12 mouse cellular contexts compared by ENCODE assay signal in the genomic region with DNA sequence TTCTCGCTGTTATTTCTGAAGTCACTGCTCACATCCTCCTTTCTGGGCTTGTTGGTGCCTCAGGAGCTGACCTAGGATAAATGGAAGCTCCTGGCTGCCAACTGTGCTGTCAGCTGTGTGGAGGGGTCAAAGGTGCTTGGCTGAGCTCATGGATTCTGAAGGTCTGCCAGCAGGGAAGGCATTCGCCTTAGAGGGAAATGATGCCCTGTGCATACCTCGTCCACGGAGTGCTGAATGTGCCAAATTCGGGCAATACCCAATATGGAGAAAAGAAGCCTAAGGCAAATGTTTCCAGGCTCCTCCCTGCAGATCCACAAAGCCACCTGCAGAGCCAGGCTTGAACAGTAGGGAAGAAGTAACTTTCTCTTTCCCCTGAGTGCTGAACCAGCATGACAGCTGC.
DNase-seq lines count a peak whose midpoint lies in the region; ATAC-seq and TF ChIP-seq lines count a peak whose summit lies in the region.
"Had no signal": no experiment of that assay in that cellular context is flagged by ENCODE, and none has a peak within 500 bp of the region (broad histone marks: within the 10 kb centered on the region; RNA-seq: fewer than 3 reads in every experiment).

No protein-coding gene starts in this region.

- ATAC-seq in liver, embryonic 11.5 days (replicated peaks; ENCODE audit: low FRiP score): no peak
- ATAC-seq: activated CD4-positive, CD25-positive, alpha-beta regulatory T cell, adult 4 months; forebrain, embryonic 13.5 days; inflammation-experienced regulatory T-cells, adult 6 months had no signal

- no peaks in the 10 kb centered on the region for H3K9me3 ChIP-seq in liver, embryonic 11.5 days (ENCODE audit: control insufficient read depth, low read length)
- H3K9me3 ChIP-seq: forebrain, embryonic 13.5 days; heart, embryonic 12.5 days had no signal

- TF ChIP-seq CTCF in liver, adult 2 months (IDR thresholded peaks at IDR 0.05; ENCODE audit: low read depth, low read length): no peak

- H3K4me1 ChIP-seq in liver, adult 2 months (ENCODE audit: control insufficient read depth, insufficient read depth, low read length): peaks cover 2% of the 10 kb centered on the region; the same call in 1 of the 2 replicates
- H3K4me1 ChIP-seq in liver, embryonic 11.5 days (replicated peaks; ENCODE audit: control insufficient read depth, insufficient read depth, low read length): no peaks in the 10 kb centered on the region
- H3K4me1 ChIP-seq: forebrain, embryonic 13.5 days; heart, embryonic 12.5 days had no signal

- H3K4me2 ChIP-seq in liver, embryonic 11.5 days: no peak overlapping the region
- H3K4me2 ChIP-seq: forebrain, embryonic 13.5 days had no signal

- H3K79me2 ChIP-seq in liver, adult 2 months (ENCODE audit: control insufficient read depth, insufficient read depth, low read length): no peaks in the 10 kb centered on the region

- H3K4me3 ChIP-seq in liver, adult 2 months (ENCODE audit: insufficient read depth, low read depth, low read length): no peak overlapping the region
- no peak overlapping the region for H3K4me3 ChIP-seq in liver, embryonic 11.5 days (ENCODE audit: low read depth, low read length)
- H3K4me3 ChIP-seq: forebrain, embryonic 13.5 days; heart, embryonic 12.5 days had no signal

- no peak overlapping the region for H3K27ac ChIP-seq in liver, adult 2 months (replicated peaks; ENCODE audit: insufficient read depth, low read depth, low read length)
- no peak overlapping the region for H3K27ac ChIP-seq in liver, embryonic 11.5 days (ENCODE audit: low read depth, low read length)
- H3K27ac ChIP-seq: forebrain, embryonic 13.5 days had no signal

- TF ChIP-seq POLR2A in liver, adult 2 months (IDR thresholded peaks at IDR 0.05; ENCODE audit: extremely low read depth, insufficient read depth, low read length): no peak

- WGBS in liver, adult 2 months: 16% methylated on average over 5 of the region's 5 CpGs
- 45% methylated on average over 5 of the region's 5 CpGs for WGBS in liver, embryonic 11.5 days

- no peaks in the 10 kb centered on the region for H3K27me3 ChIP-seq in liver, adult 2 months (ENCODE audit: control insufficient read depth, insufficient read depth, low read length)
- H3K27me3 ChIP-seq in liver, embryonic 11.5 days (replicated peaks; ENCODE audit: control insufficient read depth, insufficient read depth, low read length): no peaks in the 10 kb centered on the region
- H3K27me3 ChIP-seq: forebrain, embryonic 13.5 days; heart, embryonic 12.5 days had no signal

- H3K9ac ChIP-seq in liver, adult 2 months (ENCODE audit: low read depth, low read length): no peak overlapping the region
- H3K9ac ChIP-seq in liver, embryonic 11.5 days (ENCODE audit: low read depth, low read length): no peak overlapping the region
- H3K9ac ChIP-seq: forebrain, embryonic 13.5 days; heart, embryonic 12.5 days had no signal

- peak; percentile 25 for DNase-seq in embryo, embryonic 10 days (ENCODE audit: low spot score)
- DNase-seq in embryo, embryonic 11 days: no peak
- peak; percentile 72 for DNase-seq in liver, adult 2 months (ENCODE audit: extremely low read depth, low read depth, low spot score)
- DNase-seq in liver, embryonic 11.5 days (ENCODE audit: low spot score): no peak
- DNase-seq in gastrocnemius, adult 18-20 months (ENCODE audit: low spot score): peak; percentile 64
- DNase-seq in retina, embryonic 14.5 days (ENCODE audit: low spot score): peak; percentile 14
- DNase-seq in natural killer cell, adult 2 months (ENCODE audit: low spot score in 2 of 2): no peak
- DNase-seq in T-cell, adult 2 months (ENCODE audit: low spot score): no peak

- no peaks in the 10 kb centered on the region for H3K36me3 ChIP-seq in liver, adult 2 months (ENCODE audit: control insufficient read depth, insufficient read depth, low read length)
- H3K36me3 ChIP-seq in liver, embryonic 11.5 days (ENCODE audit: control insufficient read depth, insufficient read depth, low read length): no peaks in the 10 kb centered on the region
- H3K36me3 ChIP-seq: heart, embryonic 12.5 days had no signal

Comparison
In these comparisons a context has a peak if more than half of its experiments do, and no peak if none do; other contexts are left out.
1. DNase-seq: peak in embryo, embryonic 10 days (single experiment), liver, adult 2 months (single experiment), gastrocnemius, adult 18-20 months (single experiment) and retina, embryonic 14.5 days (single experiment); none in embryo, embryonic 11 days (single experiment), liver, embryonic 11.5 days (single experiment), natural killer cell, adult 2 months (0 of 2) and T-cell, adult 2 months (single experiment).